In the genomic region with DNA sequence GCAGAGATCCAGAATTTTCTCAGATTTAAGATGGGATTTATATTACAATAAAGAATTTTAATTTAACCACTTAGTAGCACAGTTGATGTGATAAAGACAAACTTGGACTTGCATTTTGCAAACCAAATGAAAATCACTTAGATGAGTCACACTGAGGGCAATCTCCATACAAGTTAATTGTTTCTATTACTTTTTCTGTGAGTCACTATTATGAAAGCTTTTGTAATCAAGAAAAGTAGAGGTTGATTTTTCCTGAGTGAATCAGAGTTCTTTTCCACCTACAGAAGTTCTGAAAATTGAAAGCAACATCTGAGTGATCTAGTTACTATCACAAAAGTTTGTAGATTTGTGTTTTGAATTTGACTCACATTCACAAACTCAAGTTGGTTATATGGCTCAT, we compare ENCODE assay signal across 15 mouse cellular contexts.
"Had no signal": no experiment of that assay in that cellular context is flagged by ENCODE, and none has a peak within 500 bp of the region (broad histone marks: within the 10 kb centered on the region; RNA-seq: fewer than 3 reads in every experiment).

No protein-coding gene starts in this region.

- DNase-seq: lung, adult 18-20 months; lung, embryonic 14.5 days; lung, postnatal 10 days; lung, postnatal 4 days; midbrain, embryonic 14.5 days; right cerebral cortex, postnatal 25 days; thymus, adult 2 months; thymus, postnatal 25 days; thymus, postnatal 4 days had no signal

- ATAC-seq: midbrain, embryonic 16.5 days had no signal

- H3K9ac ChIP-seq: lung, embryonic 14.5 days; midbrain, embryonic 12.5 days; neural tube, embryonic 12.5 days; stomach, embryonic 15.5 days had no signal

- H3K27me3 ChIP-seq: midbrain, embryonic 12.5 days; neural tube, embryonic 12.5 days; stomach, embryonic 15.5 days had no signal

- H3K4me2 ChIP-seq: lung, embryonic 14.5 days; midbrain, embryonic 12.5 days; neural tube, embryonic 12.5 days; stomach, embryonic 15.5 days had no signal

- H3K36me3 ChIP-seq: midbrain, embryonic 10.5 days; midbrain, embryonic 12.5 days; neural tube, embryonic 12.5 days; stomach, embryonic 15.5 days had no signal

- H3K9me3 ChIP-seq: midbrain, embryonic 10.5 days; midbrain, embryonic 12.5 days; neural tube, embryonic 12.5 days; stomach, embryonic 15.5 days had no signal

- H3K4me3 ChIP-seq: midbrain, embryonic 10.5 days; midbrain, embryonic 12.5 days; neural tube, embryonic 12.5 days; stomach, embryonic 15.5 days had no signal

- H3K4me1 ChIP-seq: midbrain, embryonic 10.5 days; midbrain, embryonic 12.5 days; neural tube, embryonic 12.5 days; stomach, embryonic 15.5 days had no signal

- H3K27ac ChIP-seq: midbrain, embryonic 10.5 days; midbrain, embryonic 12.5 days; neural tube, embryonic 12.5 days; stomach, embryonic 15.5 days; stomach, postnatal 0 days had no signal
